Mouse (Mus musculus): ENCODE data around the gene Rsph9.

Rsph9 gene

GRCm38 (mm10) chr17:46091899-46092298 lies 52.1 kb downstream of the Rsph9 start:
- no peak for DNase-seq

GRCm38 (mm10) chr17:46091351-46091750 lies 52.7 kb downstream of the Rsph9 start:
- DNase-seq: no peak

GRCm38 (mm10) chr17:46086341-46086870 lies 57.6 kb downstream of the Rsph9 start:
- DNase-seq: no peak

DNA sequence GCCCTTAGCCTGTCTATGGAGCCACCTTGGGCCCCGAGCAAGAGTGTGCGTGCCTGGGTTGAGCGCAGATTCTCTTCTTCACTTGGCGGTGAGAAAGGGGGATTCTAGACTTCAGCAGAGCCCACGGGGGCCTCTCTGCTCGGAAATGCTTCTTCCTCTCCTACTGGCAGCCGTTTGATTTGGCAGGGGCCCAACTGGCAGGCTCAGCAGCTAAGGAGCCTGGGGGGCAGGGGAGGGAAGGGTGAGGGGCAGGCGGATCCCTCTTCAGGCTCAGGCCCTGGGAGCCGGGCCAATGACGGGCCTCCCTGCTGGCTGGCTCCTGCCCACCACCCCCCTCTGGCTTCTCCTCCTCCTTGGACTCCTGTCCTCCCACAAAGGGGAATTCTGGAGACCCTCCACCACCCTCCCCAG lies 59.9 kb downstream of the Rsph9 start:
- peak; percentile 61 for DNase-seq

DNA sequence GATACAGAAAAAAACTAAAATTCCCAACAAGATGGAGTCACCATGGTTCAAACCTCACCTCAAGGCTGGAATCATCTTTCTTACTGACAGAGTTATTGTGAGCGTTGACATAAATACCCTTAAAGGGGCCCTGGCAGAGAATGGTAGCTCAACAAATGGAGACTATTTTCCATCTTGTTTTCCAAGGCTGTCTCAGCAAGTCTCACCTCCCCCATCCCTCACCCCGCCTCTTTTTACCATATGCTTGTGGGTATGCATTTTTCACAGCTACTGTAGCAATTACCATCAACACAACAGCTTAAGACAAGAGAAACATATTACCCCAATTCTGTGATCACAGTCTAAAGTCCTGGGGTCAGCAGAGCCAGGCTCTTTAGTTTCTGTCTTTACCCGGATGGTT lies 60.6 kb downstream of the Rsph9 start:
- no peak for DNase-seq

GRCm38 (mm10) chr17:46081657-46082056 lies 62.4 kb downstream of the Rsph9 start:
- DNase-seq: no peak

- DNase-seq: no peak
Measured at GRCm38 (mm10) chr17:46081042-46081441, 63.0 kb downstream of the Rsph9 start.

- DNase-seq: no peak
Measured at GRCm38 (mm10) chr17:46080388-46080787, 63.6 kb downstream of the Rsph9 start.

GRCm38 (mm10) chr17:46079037-46079436 lies 65.0 kb downstream of the Rsph9 start:
- no peak for DNase-seq

DNA sequence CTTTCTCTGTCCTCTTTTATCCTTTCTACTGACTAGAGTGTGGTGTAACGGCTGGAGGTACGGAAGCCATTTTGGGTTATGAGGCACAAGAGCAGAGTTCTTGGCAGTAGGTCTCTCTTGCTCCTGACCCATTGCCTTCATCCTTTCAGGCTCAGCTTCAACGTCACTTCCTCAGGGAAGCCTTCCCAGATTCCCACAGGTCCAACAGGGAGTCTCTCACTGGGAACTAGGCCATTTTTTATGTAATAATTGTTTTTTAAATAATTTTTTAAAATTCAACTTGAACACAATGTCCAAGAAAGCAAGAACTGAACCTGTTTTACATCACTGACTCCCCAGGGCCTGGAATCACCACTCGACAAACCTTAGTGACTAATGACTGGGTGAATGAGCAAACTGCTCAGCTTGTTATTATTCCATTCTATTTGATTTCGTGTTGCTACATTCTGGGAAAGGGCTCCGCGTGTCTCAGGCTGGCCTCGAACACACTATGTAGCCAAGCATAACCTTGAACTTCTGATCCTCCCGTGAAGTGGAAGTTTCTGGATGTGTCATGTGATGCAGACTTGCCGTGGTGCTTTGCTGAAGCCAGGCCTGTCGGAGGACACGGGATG lies 66.0 kb downstream of the Rsph9 start:
- no peak for DNase-seq

DNA sequence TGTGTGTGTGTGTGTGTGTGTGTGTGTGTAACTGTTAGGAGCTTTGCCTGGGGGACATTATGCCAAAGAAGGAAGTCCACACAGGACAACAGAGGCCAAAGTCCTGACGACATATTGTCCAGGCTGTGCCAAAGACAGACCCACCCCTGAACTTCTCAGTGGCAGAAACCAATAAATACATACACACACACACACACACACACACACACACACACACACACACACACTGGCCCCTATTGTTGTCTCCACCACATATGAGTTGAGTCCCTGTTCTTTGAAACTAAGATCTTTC lies 67.8 kb downstream of the Rsph9 start:
- DNase-seq: no peak

- no peak for DNase-seq
Measured at GRCm38 (mm10) chr17:46075551-46076259, 68.3 kb downstream of the Rsph9 start.

- DNase-seq: no peak
Measured at GRCm38 (mm10) chr17:46075116-46075485, 68.9 kb downstream of the Rsph9 start.

DNA sequence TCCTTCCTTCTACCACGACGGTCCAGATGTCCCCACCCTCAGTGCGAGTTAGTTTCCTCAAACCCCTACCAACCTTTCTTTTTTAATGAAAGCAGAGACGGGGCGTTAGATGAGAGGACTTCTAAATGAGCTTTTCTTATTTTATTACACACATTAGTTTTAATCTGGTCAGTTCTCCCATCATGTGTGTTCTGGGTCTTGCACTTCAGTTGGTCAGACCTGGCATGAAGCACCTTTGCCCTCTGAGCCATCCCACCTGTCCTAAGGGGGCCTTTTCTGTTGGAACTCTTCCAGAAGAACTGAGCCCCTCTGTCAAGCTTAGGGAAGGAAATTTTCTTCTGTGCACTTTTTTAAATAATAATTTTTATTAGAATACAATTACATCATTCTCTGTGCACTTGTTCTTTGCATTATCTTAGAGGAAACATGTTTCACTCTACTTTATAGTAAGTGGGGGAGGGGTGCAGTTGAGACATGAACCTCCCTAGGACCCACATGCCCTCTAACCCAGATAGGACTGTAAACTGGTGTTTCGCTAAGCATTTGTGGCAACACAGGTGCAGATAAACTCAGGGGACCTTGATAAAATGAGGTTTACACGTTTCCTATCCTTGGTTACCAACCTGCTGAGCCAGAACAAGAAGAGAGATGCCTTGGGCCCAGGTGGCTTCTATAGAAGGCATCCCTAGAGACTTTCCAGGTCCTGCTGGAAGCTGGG lies 69.5 kb downstream of the Rsph9 start:
- DNase-seq: no peak

DNA sequence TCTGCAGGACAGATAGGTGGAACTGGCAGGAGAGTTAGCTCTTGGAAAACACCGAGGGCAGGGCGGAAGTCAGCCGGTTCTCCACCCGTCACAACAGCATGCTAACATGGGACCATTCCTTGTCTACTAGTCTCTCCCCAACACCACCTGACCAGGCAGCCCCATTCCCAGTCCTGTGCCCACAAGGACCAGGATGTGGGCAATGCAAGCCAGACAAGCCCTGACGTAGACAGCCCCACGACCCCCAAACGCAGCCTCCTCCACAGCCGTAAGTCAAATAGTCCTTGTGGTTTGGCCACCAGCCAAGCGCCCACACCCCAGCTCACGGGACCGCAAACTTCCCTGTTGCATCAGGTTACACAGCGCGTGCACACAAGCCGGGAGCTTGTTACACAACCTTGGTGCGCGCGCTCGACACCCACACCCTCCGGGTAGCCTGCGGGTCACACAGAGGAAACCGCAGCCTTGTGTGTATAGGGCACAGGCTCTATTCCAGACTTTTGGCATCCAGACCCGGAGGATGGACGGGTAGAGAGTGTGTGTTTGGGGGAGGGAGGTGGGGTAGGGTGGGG lies 70.2 kb downstream of the Rsph9 start:
- no peak for DNase-seq
